Mouse (Mus musculus) monocyte, adult 5-6 weeks (primary cell): ENCODE data around the gene Alad. TPM values are rescaled to one million over a fixed set of nuclear protein-coding genes. Genes with fewer than 3 reads are reported as not detected.
A peak's percentile ranks its signal among the peaks of the same experiment; 100 is the strongest.

Source experiments
- ATAC-seq: fragments of 153-309, 156-312 bp; replicated peaks from 2 replicates; pipeline ENCODE4 v1.8.0; 2017; ENCODE audit warnings: mild to moderate bottlenecking; ENCODE audit not compliant: low TSS enrichment, insufficient number of reproducible peaks, severe bottlenecking, poor library complexity, low FRiP score
- total RNA-seq: library from RNA; stranded (forward); fragments of 200-1000, 200-491, 200-594 nt; gene quantifications from 3 replicates; pipeline ENCODE4 v1.2.3, GENCODE M21; 2017

Gene Alad
- total RNA-seq, 1 experiment from 2014 or later = 5.6 TPM

GRCm38 (mm10) chr4:62519122-62519848, 433 bp downstream of the Alad start:
- peak; percentile 5; the same call in 1 of the 2 replicates for ATAC-seq

DNA sequence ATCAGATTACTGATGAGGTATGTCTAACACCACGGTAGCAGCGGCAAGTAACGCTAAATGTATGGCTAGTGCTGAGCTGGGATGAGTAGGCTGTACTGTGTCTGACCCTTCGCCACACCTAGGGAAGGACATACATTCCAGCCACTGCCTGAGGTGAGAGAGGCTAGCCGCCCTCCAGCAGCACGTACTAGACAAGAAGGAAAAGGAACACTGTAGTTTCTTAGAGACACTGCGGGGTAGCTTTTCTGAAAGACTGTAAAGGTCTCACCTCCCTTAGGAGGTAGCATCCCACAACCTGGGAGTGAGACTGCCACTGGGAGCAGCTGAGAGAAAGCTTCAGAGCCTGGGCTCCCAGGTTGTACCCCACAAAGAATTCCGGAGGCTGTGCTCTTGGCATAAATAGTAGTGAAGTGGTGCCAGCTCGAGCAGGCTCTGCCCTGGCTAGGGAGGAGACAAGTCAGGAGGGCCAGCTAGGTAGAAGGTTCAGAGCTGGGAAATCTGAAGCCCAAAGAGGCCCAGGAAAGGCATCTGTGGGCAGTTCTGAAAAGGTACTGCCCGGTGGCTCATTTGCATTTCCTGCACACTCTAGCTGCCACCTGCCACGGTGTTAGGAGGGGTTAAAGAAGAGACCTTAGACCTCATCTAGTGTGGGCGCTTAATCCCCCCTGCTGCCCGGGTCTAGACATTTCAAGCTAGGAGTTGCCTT, 1.1 kb downstream of the Alad start:
- ATAC-seq = no peak

DNA sequence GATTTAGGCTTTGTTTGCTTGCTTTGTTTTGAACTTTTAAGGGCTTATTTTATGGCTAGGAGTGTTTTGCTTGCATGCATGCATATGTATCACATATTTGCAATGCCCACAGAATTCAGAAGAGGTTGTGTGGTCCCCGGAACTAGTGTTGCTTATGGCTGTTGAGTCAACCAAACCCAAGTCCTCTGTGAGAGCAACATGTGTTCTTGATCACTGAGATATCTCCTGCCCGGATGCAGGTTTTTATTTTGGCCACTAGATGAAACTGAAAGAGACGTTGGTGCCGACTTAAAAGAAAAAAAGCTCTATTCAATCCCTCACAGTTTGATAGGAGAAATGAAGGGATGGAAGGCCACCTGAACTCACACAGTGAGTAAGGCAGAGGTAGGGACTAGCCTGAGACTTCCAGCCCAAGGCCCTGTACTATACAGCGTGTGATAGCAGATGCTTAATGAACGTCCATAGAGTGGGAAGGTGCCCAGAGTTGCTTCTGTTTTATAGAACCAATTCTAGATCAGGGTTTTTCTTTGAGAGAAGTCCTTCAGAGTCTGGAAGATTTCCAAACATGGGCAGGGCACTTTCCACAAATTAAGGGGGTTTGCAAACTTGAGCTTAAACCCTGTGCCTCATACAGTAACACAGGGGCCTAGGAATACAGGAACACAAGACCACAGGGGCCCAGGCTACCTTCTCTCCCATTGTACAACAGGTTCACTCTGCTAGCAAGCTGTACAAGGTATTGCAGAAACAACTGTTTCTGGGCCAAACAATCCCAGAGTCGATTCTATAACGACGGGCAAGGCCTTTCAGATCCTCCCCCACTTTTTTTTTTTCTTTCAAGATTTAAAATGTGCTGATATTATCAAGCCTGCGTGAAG, 1.9 kb downstream of the Alad start:
- ATAC-seq = no peak

DNA sequence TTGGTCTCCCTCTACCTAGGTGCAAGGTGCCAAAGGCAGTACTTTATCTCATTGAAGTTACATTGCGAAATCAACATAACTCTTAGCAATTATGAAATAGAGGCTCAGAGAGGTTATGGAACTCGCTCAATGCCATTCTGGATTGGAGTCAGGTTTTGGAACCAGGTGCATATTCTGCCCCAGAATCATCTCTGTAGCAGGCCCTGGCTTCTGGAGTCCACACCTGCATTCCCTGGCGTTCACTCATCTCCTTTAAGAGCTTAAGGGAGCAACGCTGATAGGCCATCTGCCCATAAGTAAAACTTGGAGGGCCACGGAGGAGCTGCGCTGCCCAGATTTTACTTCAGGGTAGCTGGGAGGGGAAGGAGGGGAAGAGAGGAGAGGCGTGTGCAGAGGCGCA, 2.7 kb downstream of the Alad start:
- ATAC-seq = no peak

DNA sequence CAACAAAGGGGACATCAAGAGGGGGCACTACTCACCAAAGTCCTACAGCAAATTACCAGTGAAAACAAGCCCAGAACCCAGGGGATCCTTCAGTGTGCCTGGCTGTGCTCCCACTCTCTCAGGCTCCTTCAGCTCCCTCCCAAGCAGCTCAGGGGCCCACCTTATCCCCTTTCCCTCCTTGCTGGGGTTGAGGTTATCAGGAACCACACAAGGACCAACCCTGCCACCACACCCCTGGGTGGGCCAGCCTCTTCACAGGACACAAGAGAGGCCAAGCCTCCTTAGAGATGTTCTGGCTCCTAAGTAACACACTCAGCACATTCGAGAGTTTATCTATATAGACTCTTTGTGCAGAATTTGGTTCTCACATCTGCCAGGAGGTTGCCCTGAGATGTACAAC, 3.1 kb downstream of the Alad start:
- ATAC-seq = no peak

- ATAC-seq = no peak
These were observed 3.6 kb downstream of the Alad start for GRCm38 (mm10) chr4:62516079-62516478.

DNA sequence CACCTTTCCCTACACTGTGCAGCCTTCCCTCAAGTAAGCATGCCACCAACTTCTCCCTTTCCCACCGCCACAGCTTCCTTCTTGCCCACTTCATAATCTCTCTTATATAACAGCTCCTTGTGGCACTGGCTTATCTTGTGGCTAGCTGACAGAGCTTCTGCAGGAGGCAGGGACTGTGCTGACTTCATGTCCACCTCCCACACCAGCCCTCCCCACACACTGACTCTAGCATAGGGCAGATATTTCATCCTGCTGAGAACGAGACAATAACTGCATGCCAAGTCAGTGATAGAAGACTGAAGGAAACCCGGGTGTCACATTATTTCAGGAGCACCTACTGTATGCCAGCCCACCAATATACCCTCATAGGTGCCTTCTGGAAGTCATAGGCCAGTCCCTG, 4.2 kb downstream of the Alad start:
- no peak for ATAC-seq

GRCm38 (mm10) chr4:62514995-62515394, 4.7 kb downstream of the Alad start:
- ATAC-seq = no peak

- ATAC-seq = no peak
These were observed 5.7 kb downstream of the Alad start for GRCm38 (mm10) chr4:62513998-62514506.

DNA sequence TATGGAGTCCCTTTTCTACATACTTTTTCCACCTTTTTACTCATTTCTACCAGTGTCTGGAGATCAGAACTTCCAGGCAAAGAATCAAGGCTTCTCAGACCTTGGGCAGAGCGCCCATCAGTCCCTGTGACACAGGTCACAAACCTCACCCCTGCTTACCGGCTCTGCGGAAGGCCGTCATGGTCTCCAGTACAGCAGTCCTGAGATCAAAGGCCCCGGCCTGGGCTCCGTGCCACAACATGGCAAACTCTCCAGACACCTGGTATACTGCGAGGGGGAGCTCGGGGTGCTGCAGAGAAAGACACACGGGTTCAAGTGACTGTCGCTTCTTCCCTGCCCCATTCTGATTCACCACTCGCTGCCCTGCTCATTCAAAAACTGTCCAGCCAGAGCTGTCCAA, 9.8 kb downstream of the Alad start:
- ATAC-seq = no peak

GRCm38 (mm10) chr4:62508839-62509238, 10.9 kb downstream of the Alad start:
- ATAC-seq = no peak

DNA sequence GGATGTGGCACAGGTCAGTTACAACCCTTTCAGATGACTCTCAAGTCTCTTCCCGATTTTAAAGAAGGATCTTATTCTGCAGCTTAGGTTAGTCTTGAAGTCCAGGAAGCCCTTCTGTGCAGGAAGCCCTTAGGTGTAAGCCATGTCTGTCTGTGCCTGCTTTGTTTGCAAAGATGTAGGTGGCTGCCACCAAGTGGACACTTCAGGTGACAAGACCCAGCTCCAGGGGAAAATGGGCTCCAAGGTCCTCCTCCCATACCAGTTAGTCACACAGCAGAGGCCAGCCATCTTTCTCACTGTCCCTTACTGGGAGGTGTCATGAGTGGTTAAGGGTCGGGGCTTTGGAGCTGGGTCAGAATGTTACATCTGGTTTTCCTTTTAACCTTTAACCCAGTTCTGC, 12.9 kb downstream of the Alad start:
- no peak for ATAC-seq

DNA sequence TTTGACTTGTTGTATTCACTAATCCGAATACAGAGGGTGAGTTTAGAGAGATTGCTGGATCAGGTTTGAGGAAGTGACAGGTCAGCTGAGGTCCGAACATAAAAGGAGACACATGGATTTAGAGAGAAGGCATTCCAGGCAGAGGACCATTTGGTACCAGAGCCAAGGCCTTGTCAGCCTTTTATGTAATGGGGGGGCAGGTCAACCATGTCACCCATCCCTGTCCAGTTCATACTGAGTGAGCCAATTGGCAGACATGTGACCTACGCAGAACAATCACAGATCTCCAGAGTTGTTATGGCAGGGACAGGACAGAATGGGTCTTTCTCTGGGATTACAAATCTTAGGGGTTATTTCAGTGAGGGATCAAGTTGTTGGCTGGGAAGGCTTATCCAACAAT, 13.7 kb downstream of the Alad start:
- no peak for ATAC-seq

GRCm38 (mm10) chr4:62503374-62503970, 16.2 kb downstream of the Alad start, which contains the start of gene Hdhd3:
Gene Hdhd3, minus strand, starts transcription at chr4:62503467.
- no peak for ATAC-seq

DNA sequence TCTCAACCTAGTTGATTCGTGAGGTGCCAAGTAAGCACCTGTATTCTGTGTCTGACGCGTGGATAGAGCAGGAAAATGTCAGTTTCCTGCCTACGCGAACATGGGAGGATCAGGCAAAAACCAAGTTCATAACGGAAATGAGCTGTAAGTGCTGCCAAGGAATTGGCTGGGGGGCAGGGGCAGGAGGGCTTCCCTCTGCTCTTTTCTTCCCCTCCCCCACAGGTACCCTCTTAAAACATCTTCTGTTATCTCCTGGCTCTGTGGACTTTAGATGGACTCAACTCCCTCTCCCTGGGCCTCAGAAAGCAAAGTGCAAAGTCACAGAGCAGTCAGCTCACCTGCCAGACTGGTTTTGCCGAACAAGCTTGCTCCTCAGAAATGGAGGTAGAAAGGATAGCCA, 16.7 kb downstream of the Alad start:
- no peak for ATAC-seq

- peak; percentile 91 for ATAC-seq
These were observed 17.6 kb downstream of the Alad start for GRCm38 (mm10) chr4:62501964-62502732.

DNA sequence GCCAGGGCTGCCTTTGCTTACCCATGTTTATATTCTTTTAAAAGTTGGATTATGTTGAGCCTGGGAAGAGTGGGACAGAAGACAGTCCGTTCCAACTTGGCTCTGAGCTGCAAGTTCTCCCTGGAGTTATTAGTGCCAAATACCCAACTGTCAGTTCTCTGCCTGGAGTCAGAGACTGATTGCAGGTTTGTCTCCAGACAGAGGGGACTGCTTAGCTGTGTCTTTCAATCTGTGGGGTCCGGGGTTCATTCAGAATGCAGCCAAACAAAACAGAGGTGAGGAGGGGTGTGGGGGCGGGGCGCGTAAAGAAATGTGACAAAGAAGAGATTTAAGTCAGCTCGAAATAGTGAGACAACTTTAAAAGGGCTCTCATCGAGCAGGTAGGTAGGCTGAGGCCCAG, 18.2 kb downstream of the Alad start:
- no peak for ATAC-seq

GRCm38 (mm10) chr4:62500799-62501198, 18.9 kb downstream of the Alad start:
- ATAC-seq = no peak
